Mouse (Mus musculus): ENCODE measurements at regions not wholly inside any gene's neighbourhood (a gene's known extent, or its start where the extent isn't known, plus 50 kb on each side); places are given as distances from the start of the nearest gene placed in this dataset.
"Not testable (repeated sequence)": the region's sequence is repeated elsewhere in the genome, so short reads cannot be mapped to it uniquely, and the experiment has no call there.

DNA sequence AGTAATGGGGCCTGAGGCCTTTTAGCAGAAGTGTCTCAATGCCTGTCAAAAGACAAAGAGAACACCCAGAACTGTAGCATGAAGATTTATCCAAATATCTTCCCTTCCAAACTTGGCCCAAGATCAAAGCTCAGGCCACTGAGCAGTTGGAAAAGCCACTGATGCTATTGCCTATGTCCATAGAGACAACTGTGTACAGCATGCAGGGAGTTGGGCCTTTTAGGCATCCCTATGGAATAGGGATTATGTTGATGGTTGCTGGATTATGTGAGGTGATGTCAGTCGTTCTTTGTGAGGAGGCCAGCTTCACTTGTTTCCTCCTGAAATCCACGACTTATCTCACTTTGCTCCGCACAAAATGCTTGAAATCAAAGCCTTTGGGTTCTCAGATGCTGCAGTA lies 153.1 kb upstream of the Gm17728 start:
- no peak for DNase-seq (ENCODE audit: low read depth, low spot score)

DNA sequence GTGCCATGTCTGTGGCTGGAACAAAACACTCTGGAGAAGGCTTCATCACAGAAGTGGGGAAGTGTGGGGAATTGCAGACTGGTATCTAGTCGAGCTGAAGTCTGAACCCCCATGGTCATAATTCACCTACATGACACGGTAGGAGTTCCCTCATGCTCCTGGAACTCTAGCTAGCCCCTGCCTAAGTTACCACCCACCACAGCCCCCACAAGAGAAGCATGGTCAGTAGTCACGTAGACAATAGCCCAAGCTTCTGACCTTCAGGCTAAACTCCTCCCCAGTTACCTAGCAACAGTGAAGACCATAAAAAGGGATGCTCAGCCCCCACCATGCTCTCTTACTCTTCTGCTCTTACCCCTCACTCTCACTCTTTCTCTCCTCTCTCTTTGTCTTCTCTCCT lies 143.8 kb upstream of the Gm17728 start:
- DNase-seq (ENCODE audit: low read depth, low spot score), result not testable (repeated sequence)

DNA sequence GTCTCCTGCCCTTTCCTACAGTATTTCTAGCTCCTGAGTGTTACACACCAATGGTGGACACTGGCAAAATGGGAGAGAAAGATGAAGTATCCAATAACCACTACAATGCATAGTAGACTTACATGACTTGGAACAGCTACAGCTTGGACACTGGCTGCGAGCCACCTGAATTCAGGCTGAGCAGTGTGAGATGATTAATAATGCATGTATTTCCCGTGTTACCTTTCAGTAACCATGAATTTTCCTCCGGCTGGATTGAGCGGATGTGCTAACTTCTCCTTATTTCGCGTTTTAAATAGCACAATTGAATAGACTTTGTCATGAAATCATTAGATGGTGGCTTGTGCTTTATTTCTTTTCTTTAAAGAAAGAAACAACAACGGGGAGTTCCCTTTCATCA lies 142.4 kb upstream of the Gm17728 start:
- no peak for DNase-seq (ENCODE audit: low read depth, low spot score)

DNA sequence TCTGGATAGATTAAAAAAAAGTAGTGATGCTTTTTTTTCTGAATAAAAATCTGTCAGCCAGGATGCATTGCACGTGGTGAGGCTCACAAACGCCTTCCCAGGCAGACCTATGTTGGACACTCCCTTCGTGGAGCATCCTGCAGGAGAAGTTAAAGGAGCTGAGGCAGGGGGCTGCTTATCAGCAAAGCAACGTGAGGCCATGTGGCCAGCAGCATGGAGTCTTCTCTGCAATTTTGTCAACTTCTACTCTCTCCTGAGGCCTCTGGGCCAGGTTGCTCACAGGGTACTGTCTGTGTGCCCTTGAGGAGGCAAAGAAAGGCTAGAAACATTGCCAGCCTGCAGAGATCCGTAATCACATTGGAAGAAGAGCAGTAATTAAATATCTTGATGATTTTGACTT lies 140.0 kb upstream of the Gm17728 start:
- no peak for DNase-seq (ENCODE audit: low read depth, low spot score)

DNA sequence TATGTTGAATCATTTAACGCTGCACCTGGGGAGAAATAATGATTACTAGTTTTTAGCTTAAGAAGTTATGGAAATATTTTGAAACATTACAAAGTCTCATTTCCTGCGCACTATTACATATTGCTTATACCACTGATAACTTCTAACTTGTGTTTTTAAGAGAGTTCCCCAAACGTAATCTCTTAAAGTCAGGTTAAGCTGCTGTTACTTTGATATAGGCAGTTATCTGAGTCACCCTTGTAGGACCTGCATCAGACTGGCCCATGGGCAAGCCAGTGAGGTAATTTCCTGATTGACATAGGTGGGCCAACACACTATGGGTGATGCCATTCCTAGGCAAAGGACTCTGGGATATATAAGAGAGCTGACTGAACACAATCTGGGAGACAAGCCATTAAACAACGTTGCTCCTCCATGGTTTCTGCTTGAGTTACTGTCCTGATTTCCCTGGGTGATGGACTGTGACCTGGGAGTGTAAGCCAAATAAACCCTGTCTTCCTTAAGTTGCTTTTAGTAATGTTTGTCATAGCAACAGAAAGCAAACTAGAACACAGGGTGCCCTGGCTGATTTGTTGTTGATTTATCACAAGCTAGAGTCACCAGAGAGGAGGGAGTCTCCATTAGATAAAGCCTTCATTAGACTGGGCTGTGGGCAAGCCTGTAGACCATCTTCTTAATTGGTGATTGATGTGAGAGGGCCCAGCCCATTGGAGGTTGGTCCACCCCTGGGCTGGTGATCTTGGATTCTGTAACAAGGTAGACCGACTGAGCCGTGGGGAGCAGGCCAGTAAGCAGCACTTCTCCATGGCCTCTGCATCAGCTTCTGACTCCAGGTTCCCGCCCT lies 139.3 kb upstream of the Gm17728 start:
- DNase-seq (ENCODE audit: low read depth, low spot score), result no peak

DNA sequence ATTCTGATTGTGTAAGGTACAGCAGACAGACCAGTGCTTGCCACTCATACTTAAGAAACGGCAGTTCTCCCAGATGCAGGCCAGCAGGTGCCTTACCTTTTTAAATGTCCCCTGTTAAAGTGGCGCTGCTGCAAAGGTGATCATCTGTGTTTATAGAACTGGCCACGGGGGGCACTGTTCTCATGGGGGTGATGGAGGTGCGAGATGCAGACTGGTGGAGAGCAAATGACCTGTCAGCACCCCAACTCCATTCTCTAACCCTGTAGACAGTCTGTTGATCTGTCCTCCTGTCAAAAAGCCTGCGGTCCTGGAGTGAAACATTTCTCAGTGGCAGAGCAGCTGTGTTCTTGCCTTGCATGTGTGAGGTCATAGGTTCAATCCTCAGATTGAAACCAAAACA lies 135.4 kb upstream of the Gm17728 start:
- no peak for DNase-seq (ENCODE audit: low read depth, low spot score)

DNA sequence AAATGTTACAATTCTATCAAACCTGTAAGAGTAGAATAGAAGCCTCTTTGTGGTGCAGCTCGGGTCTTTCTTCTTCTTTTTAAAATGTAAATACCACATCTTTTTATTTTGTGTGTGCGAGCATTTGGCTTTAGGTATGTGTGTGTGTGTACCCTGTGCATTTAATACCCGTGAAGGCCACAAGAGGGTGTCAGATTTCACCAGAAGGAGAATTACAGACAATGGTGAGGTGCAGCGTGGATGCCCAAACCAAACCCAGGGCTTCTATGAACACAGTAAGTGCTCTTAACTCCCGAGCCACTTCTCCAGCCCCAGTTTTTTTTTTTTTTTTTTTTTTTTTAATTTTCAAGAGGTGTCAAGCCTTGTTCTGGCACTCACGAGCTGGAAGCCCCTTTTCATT lies 135.0 kb upstream of the Gm17728 start:
- no peak for DNase-seq (ENCODE audit: low read depth, low spot score)

DNA sequence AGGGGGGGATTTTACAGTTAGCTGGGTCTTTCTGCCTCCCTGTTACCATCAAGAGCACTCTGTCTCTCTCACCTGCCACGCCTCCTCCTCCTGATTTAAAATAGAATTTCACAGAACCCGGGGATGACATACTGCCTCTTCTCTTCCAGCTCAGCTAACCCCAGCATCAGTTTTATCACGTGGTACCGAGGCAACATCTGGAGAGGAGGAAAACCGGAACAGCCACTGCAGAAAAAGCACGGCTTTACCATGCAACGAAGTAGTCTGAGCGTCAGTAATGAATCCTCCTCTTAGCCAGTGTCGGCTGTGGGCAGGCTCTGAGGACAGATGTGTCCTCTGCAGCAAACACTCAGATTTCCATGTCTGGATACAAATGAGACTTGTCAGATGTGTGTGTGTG lies 134.2 kb upstream of the Gm17728 start:
- no peak for DNase-seq (ENCODE audit: low read depth, low spot score)

DNA sequence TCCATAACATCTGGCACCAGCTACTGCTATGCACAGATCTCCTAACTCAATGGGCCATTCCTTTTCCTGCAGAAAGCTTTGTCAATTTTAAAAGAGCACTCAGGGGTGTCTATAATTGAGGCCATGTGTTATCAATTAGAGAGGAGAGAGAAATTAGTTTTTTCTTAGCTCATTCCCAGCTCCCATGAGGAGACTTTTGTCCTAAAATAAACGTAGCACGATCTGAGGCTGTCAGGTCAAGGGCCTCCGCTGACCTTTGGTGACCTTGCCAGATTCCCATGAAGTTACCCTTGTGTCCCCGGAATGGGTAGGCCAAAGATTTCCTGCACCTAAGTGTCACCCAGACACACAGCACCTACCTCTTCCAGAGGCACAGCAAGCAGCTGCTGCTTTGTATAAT lies 130.3 kb upstream of the Gm17728 start:
- DNase-seq (ENCODE audit: low read depth, low spot score), result no peak

DNA sequence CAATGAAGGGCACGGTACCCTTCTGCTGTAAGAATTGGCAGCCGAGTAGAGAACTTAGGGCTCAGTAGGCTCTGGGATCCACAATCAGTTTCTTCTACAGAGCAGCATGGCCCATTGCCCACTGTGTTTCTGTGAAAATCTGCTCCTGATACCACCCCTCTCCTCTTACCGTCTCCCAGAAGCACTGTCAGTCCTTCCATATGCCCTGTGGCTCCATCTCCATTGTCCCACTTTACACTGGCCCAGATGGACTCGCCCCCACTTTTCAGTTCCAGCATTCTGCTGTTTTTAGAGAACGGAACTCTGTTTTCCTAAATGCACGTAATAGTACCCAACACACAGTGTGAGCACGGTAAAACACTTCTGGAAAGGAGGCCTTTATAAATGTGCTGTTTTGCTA lies 129.6 kb upstream of the Gm17728 start:
- DNase-seq (ENCODE audit: low read depth, low spot score), result no peak

DNA sequence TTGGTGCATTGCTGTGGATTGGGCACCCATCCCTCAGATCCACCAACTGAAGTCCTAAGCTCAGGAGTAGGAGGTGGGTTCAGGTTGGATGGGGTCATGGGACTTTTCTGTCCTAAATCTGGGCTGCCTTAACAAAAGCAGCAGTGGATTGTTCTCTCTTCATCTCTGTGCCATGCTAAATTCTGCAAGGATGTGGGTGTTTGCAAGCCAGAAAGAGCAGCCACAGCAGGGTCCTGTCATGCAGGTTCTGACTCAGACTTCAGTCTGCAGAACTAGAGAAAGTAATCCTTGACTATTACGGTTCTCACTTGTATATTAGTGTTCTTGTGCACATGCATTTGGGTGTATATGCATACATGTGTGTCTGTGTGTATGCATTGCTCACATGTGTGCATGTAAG lies 125.5 kb upstream of the Gm17728 start:
- DNase-seq (ENCODE audit: low read depth, low spot score), result no peak

DNA sequence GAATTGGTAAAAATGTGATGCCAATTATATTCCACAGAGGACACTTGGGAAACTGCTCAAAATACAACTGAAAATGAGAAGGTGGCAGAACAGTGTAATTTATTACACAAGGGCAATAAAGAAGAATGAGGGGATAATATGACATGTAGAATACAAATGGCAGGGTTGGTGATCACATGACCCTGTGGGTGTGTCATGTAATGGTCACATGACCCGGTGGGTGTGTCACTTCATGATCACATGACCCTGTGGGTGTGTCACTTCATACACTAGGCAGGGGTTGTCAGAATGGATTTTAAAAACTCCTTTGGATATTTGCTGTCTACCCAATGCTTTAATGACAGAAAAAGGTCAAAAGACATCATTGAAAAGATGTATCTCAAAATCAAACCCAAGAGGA lies 123.6 kb upstream of the Gm17728 start:
- no peak for DNase-seq (ENCODE audit: low read depth, low spot score)

DNA sequence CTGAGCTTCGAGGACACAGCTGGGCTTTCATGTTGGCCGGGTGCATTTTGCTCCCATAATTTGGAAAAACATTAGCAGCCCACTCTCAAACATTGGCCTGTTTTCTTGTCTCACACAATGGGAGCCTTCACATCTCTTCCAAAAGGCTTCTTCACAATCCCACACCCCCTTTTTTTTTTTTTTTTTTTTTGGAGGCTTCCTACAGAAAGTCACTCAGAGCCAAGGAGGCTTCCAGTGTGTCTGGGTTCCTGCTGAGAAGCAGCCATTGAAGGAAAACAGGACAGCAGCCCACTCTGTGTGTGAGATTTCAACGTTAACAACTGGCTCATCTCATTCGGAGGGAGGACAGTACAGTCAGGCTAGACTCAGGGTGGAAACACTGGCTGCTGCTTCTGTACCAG lies 120.8 kb upstream of the Gm17728 start:
- DNase-seq (ENCODE audit: low read depth, low spot score), result no peak

DNA sequence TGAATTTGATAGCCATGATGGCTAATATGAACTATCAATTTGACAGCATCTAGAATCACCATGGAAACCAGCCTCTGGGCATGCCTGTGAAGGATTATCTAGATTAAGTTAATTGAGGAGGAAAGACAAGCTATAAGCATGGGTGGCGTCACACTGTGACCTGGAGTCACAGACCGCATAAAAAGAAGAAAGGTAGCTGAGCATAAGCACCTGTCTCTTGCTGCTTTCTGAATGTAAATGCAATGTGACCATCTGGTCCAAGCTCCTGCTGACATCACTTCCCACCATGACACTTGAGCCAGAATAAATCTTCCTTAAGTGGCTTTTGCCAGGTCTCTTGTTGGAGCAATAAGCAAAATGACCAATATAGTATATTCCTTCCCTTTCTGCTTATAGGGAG lies 113.4 kb upstream of the Gm17728 start:
- DNase-seq (ENCODE audit: low read depth, low spot score), result no peak

DNA sequence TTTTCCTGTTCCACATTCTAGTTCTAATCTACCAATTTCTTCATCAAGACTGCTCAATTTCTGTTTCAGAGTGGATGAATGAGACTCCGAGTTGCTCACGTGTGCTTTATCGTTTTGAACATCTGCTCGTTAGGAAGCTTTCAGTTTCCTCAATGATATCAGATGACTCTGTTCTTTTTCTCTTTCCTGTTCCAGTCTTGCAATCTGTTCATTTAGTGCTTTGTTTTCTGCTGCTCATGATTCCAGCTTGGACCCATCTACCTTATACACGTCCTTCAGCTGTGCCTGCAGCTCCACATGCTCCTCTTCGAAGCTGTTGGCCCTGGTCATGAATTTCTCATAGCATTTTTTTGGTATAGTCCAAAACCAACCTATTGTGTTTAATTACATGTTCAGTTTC lies 99.1 kb upstream of the Gm17728 start:
- no peak for DNase-seq (ENCODE audit: low read depth, low spot score)

DNA sequence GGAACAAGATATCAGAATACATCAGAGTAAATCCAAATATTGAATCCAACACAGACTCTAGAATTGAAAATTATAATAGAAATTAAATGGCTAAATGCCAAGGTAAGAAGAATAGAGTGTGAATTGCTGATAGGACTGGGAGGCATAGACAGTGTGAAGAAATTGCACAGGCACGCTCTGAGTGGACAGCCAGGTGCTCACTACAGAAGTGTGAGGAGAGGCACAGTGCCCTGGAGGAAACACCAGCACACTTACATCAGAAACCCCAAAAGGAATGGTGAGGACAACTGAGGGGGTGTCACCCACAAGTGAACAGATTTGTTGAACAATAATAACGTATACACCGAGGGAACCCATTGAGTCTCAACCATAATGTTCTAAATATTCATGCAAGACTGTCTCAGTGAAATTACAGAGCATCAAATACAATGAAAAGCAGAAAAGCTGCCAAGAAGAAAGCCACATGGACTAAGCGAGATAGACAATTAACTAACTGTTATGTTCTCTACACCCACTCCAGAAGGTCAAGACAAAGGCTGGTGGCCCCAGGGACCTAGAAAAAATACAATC lies 92.9 kb upstream of the Gm17728 start:
- no peak for DNase-seq (ENCODE audit: low read depth, low spot score)

DNA sequence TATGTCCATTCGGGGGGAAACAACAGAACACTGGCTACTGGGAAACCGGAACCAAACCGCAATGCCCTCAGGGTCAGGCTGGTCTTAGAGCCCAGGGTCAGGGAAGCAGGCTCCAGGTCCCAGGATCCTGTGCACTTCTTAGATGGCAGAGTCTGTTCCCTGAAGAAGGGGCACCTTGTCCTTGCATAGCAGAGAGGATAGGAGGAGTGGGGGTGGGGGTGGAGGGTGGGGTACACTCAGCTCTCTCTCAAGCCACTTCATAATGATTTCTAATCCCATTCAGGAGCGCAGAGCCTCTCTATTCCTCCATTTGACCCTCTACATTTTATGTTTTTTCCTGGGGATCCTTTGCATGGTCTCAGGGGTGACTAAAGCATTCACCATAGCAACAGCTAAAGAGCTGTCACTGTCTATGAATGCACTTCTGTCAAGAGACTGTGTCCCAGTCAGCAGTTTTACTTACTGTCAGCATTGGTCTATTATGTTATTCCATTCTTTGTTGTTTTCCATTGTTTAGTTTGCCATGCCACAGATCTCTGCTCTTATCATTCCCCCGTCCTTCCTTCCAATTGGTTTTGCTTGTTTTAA lies 64.2 kb upstream of the Gm17728 start:
- no peak for DNase-seq (ENCODE audit: low read depth, low spot score)
